Mouse (Mus musculus): Measurements from ENCODE around the gene Sipa1l1.
"Not testable (repeated sequence)": the region's sequence is repeated elsewhere in the genome, so short reads cannot be mapped to it uniquely, and the experiment has no call there.

The Sipa1l1 gene

GRCm38 (mm10) chr12:82474409-82474808, 305.3 kb downstream of the Sipa1l1 start:
- no peak for DNase-seq (ENCODE audit: low read depth, low spot score)

GRCm38 (mm10) chr12:82476028-82476427, 306.9 kb downstream of the Sipa1l1 start:
- no peak for DNase-seq (ENCODE audit: low read depth, low spot score)

GRCm38 (mm10) chr12:82476580-82476979, 307.5 kb downstream of the Sipa1l1 start:
- DNase-seq (ENCODE audit: low read depth, low spot score), result no peak

GRCm38 (mm10) chr12:82477826-82478225, 308.7 kb downstream of the Sipa1l1 start:
- DNase-seq (ENCODE audit: low read depth, low spot score), result no peak

GRCm38 (mm10) chr12:82478256-82478655, 309.1 kb downstream of the Sipa1l1 start:
- no peak for DNase-seq (ENCODE audit: low read depth, low spot score)

GRCm38 (mm10) chr12:82479393-82479792, 310.3 kb downstream of the Sipa1l1 start:
- no peak for DNase-seq (ENCODE audit: low read depth, low spot score)

- DNase-seq (ENCODE audit: low read depth, low spot score), result not testable (repeated sequence)
These were observed 311.3 kb downstream of the Sipa1l1 start for GRCm38 (mm10) chr12:82480425-82480824.

- DNase-seq (ENCODE audit: low read depth, low spot score), result no peak
These were observed 316.3 kb downstream of the Sipa1l1 start for GRCm38 (mm10) chr12:82485466-82485865.

- DNase-seq (ENCODE audit: low read depth, low spot score), result no peak
These were observed 317.9 kb downstream of the Sipa1l1 start for GRCm38 (mm10) chr12:82486829-82487560.

- DNase-seq (ENCODE audit: low read depth, low spot score), result peak; percentile 73
These were observed 320.0 kb downstream of the Sipa1l1 start for GRCm38 (mm10) chr12:82489093-82489492.

GRCm38 (mm10) chr12:82489621-82490020, 320.5 kb downstream of the Sipa1l1 start:
- DNase-seq (ENCODE audit: low read depth, low spot score), result no peak

GRCm38 (mm10) chr12:82492456-82492855, 323.3 kb downstream of the Sipa1l1 start:
- no peak for DNase-seq (ENCODE audit: low read depth, low spot score)

GRCm38 (mm10) chr12:82493260-82493659, 324.1 kb downstream of the Sipa1l1 start:
- DNase-seq (ENCODE audit: low read depth, low spot score), result not testable (repeated sequence)

- DNase-seq (ENCODE audit: low read depth, low spot score), result no peak
These were observed 326.8 kb downstream of the Sipa1l1 start for GRCm38 (mm10) chr12:82495936-82496335.

GRCm38 (mm10) chr12:82497866-82498631, 328.9 kb downstream of the Sipa1l1 start:
- peak; percentile 30 for DNase-seq (ENCODE audit: low read depth, low spot score)

- DNase-seq (ENCODE audit: low read depth, low spot score), result no peak
These were observed 329.6 kb downstream of the Sipa1l1 start for GRCm38 (mm10) chr12:82498701-82499100.

- no peak for DNase-seq (ENCODE audit: low read depth, low spot score)
These were observed 330.6 kb downstream of the Sipa1l1 start for GRCm38 (mm10) chr12:82499731-82500130.
